Mouse (Mus musculus) layer of hippocampus, postnatal 10 days (tissue): ENCODE data around the gene Hoxd4. TPM values are rescaled to one million over a fixed set of nuclear protein-coding genes. Genes with fewer than 3 reads are reported as not detected.
A peak's percentile ranks its signal among the peaks of the same experiment; 100 is the strongest.

Source experiments
- DNase-seq, 2 experiments: peaks; one replicate each; pipeline ENCODE4 v3.0.0; 2021; ENCODE audit warnings: low spot score in 2 of 2
- total RNA-seq, 2 experiments: library from RNA; stranded (reverse); gene quantifications; 2 replicates each; pipeline ENCODE4 v1.2.3; 2021

Gene Hoxd4
- total RNA-seq, 2 experiments from 2014 or later = not detected

- DNase-seq = no peak
These were observed 19.5 kb upstream of the Hoxd4 start for GRCm38 (mm10) chr2:74691995-74692807.

DNA sequence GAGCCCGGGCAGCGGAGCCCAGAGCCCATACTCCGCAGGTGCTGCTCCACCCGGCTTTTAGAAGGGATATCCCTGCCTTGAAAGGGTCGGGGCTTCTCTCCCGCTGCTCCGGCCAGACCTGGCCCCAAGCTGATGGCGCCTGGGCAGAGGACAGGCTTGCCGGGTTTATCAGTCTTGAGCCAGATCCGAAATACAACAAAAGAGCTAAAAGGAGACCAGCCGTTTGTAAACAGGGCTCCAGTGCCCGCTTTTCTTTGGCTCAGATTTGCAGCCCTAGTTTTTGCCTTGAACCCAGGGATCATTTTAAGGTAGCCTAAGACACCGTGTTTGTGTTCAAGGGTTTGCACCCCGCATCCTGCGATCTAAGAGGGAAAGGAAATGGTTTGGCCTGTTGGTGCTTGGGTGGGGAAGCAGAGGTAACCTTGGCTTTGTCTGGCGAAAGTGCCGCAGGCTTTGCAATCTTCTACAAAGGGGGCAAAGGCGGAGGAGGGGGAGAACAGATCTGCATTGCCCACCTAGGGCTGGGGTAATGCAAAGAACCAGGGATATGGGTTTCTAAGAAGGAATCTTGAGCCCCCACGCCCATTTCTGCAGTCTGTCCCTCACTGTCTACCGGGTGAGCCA is 18.8 kb upstream of the Hoxd4 start:
- DNase-seq = no peak

GRCm38 (mm10) chr2:74693432-74693827 is 18.3 kb upstream of the Hoxd4 start:
- DNase-seq = no peak

DNA sequence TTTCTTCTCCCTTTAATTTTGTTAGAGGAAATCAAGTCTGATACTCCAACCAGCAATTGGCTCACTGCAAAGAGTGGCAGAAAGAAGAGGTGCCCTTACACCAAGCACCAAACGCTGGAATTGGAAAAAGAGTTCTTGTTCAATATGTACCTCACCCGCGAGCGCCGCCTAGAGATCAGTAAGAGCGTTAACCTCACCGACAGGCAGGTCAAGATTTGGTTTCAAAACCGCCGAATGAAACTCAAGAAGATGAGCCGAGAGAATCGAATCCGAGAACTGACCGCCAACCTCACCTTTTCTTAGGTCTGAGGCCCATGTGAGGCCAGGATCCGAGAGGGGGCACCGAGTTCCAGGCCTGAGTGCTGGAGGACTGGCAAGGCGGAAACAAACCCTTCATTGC is 17.7 kb upstream of the Hoxd4 start:
- no peak for DNase-seq

- no peak for DNase-seq
These were observed 16.3 kb upstream of the Hoxd4 start for GRCm38 (mm10) chr2:74695383-74695782.

- DNase-seq = no peak
These were observed 15.8 kb upstream of the Hoxd4 start for GRCm38 (mm10) chr2:74695813-74696430.

GRCm38 (mm10) chr2:74696442-74697335 is 15.0 kb upstream of the Hoxd4 start:
- no peak for DNase-seq

DNA sequence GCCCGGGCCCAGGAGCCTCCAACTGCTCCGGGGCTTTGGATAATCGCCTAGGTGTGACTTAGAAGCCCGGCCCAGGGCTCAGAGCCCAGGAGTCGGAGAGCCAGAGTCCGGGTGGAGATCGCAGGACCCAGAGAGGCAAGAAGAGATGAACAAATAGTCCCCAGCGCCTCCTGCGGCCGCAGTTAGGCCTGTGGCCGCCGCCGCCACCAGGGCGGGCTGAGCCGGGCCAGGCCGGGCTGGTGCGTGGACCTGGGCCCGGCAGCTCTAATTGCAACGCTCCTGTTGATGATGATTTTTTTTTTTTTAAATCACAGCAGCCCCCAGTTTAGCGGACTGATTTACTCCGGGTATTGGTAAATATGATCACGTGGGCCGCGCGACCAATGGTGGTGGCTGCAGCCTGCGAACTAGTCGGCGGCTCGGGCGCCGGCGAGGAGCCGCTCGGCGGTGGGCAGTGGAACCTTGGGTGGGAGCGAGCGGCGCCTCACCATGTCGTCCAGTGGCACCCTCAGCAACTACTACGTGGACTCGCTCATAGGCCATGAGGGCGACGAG is 14.1 kb upstream of the Hoxd4 start, which contains the start of gene Hoxd9:
Gene Hoxd9, plus strand, starts transcription at position 161 of the 555 bp plus-strand sequence.
- DNase-seq = no peak

GRCm38 (mm10) chr2:74698201-74699052 is 13.3 kb upstream of the Hoxd4 start:
- no peak for DNase-seq

DNA sequence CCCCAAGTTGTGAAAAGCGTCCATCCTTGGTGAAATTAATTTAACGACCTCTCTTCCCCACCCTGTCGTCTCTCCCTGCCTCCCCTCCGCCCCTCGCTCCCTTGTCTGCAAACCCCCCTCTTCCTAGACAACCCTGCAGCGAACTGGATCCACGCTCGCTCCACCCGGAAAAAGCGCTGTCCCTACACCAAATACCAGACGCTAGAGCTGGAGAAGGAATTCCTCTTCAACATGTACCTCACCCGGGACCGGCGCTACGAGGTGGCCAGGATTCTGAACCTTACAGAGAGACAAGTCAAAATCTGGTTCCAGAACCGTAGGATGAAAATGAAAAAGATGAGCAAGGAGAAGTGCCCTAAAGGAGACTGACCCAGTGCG is 12.7 kb upstream of the Hoxd4 start:
- no peak for DNase-seq

- no peak for DNase-seq
These were observed 11.8 kb upstream of the Hoxd4 start for GRCm38 (mm10) chr2:74699664-74700545.

- DNase-seq = no peak
These were observed 11.1 kb upstream of the Hoxd4 start for GRCm38 (mm10) chr2:74700546-74701112.

DNA sequence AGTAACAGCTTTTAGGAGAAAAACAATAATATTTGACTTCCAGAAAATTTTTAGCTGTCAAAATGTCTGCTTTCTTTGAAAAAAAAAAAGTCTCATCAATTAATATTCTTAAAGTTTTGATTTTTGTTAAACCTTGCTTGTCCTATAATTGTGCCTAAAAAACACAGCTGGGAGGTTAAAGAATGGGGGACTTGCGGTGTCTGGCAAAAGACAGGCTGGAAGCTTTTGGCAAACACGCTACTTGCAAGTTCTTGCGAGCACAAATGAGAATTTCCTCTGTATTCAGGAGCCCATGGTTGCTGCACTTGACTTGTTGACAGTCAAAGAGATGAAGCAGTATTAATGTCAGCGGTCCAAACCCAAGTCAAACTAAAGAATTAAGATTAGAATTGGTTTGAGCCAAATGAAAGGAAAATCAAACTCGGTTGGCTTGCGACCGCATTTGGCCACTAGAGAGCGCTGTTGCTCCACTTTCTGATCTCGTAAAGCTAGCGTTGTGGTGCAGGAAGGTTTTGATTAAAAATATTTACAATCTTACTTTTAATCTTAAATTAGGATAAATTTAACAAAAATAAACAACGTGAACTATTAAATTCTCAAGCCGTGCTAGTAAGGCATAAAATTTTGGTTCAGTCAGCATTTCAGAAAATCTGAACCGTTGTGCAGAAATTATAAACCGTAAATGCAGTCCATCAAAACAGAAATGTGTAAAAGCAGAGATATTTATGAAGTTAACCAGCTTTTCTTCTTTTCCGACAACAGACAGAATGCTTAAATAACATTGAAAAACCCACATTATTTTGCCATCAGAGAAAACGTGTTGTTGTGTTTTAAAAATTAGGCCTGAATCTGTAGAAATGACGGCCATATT is 9.5 kb upstream of the Hoxd4 start:
- DNase-seq = peak; percentile 88 to 89

GRCm38 (mm10) chr2:74702820-74703219 is 8.9 kb upstream of the Hoxd4 start:
- DNase-seq = no peak

DNA sequence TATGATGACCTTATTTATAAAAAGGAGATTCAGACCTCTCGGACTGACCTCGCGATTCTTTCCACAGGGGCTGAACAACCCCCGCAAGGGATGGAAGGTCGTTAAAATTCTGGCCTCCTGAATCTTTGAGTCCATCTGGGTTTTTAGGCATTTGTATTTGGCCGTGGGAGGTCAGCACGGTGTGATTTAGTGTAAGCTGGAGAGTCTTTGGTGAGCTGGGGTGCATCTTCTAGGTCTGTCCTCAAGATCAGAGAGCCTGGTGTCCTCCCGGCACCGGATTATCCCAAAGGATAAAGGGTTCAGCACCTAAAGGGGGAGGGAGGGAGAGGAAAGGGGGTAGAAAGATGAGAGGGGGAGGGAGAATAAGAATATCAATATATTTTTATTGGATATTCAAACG is 8.4 kb upstream of the Hoxd4 start:
- no peak for DNase-seq

- DNase-seq = no peak
These were observed 7.9 kb upstream of the Hoxd4 start for GRCm38 (mm10) chr2:74703720-74704392.

DNA sequence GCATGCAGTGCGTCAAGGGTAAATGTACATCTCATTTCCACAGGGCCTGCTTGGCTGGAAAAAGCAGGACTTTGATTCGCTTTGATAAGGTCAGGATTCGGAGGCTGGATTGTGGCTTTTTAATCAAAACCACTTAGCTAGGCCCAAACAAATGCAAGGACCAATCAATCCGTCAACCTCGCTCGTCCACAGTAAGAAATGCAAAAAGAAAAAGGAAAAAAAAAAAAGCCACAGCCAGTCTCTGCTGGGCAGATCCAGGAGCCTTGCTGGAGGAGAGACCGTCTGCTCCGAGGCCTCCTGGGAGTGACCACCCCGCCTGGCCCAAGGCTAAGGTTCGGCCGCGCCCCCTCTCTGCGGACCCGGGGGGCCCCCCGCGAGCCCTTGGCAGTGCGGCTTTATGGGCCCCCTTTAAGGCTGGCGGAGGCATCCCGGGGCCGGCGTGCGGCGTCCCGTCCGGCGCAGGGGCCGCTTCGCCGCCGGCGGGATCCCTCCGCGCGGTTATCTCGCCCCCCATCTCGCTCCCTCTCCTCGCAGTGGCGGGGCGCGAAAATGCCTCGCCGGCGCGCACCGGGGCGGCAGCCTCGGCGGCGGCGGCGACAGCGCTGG is 7.2 kb upstream of the Hoxd4 start, which contains the start of gene Hoxd8:
Gene Hoxd8, plus strand, starts transcription at position 223 of the 606 bp plus-strand sequence.
- DNase-seq = no peak
